Mouse (Mus musculus) thymus, postnatal 0 days (tissue): ENCODE results near the gene Mkrn2. TPM values are rescaled to one million over a fixed set of nuclear protein-coding genes. Genes with fewer than 3 reads are reported as not detected.
A peak's percentile ranks its signal among the peaks of the same experiment; 100 is the strongest.
"Not testable (repeated sequence)": the region's sequence is repeated elsewhere in the genome, so short reads cannot be mapped to it uniquely, and the experiment has no call there.

Experiments
- DNase-seq: peaks from one replicate; pipeline ENCODE4 v3.0.0-alpha.2; 2015; ENCODE audit warnings: low spot score
- polyA plus RNA-seq: library from polyadenylated mRNA; unstranded; fragments of >200 nt; fragmentation: Nextera tagmentation; extraction: Ambion mirVana; gene quantifications from 2 replicates; pipeline ENCODE4 v1.2.1, GENCODE M21; 2015

Gene Mkrn2
- polyA plus RNA-seq, 1 experiment from 2014 or later: 38.9 TPM

DNA sequence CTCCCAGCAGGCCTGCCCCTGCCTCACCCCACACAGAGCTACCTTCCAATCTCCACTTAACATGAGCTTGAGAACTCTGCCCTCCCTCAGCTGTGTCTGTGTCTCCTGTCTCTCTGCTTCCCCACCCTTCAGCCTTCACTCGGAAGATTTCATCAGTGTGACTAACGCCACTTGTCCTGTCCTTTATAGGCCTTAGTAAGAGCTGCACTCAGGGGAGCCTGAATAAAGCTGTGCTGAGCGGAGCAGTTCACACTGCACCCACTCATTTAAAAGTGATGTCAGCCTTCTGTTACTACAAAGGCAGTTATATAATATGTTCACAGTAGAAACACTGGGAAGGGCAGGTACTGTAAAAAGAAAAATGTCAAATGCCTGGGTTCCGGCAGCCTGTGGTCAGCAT, 5.7 kb downstream of the Mkrn2 start:
- DNase-seq: no peak

DNA sequence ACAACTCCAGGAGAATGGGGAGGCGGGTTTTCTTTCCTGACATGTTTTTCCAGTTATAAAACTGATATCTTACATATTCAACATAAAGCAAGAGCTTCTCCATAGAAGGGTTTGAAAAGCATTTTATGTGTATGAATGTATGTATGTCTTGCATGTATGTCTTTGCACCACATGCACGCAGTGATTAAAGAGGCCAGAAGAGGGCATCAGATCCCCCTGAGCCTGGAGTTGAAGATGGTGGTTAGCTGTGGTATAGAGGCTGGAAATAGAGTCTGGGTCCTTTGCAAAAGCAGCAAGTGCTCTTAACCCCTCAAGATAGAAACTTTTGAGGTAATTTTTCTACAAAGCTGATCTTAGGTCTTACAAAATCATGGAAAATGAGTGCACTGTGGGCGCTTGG, 7.4 kb downstream of the Mkrn2 start:
- peak; percentile 52 for DNase-seq

DNA sequence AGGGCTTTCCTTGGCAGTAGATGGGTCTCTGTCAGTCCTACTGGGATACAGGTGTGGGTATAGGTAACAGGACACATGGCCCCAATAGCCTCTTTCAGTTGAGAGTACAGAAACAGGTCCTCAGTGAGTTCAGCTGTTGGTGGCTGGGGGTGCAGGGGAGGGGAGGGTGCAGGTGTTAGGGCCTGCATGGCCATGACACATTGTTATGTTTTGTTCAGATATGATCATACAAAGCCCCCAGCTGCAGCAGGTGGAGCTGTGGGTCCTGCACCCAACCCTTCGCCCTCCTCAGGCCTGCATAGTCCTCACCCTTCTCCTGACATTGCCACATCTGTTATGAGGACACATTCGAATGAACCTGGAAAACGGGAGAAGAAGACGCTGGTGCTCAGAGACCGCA, 8.6 kb downstream of the Mkrn2 start:
- DNase-seq: peak; percentile 38

DNA sequence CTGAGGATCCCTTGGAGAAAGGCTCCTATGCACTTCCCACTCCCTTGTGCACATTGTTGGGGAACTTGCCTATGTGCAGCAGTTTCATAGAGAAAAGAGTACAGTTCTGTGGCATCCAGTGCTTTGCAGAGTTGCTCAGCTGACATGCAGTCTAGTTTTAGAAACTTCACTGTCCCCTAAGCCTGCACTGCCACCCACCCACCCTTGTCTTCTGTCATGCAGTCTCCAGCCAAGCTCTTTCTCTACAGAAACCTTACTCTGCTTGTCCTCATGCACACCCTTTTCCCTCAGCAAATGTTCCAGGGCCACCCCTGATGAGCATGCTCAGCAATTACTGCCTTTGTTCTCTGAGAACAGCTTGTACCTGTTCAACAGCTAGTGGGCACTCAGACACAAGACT, 12.1 kb downstream of the Mkrn2 start:
- DNase-seq: no peak

DNA sequence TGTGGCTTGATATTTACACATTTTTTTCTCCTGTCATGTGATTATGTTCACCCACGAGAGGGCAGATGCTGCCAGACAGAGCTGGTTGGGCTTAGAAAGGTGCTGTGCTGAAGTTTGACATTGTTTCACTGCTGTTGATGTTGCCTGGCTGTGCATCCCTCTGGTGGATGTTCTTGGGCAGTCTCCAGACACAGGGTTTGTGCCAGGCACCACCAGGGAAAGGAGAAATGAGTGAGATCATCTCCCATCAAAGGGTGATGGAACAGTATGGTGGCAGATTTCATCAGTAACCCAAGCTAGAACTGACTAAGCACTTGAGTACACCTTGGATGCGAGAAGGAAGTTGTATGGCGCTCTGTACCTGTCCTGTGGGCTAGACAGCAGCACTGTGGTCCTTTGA, 14.3 kb downstream of the Mkrn2 start:
- no peak for DNase-seq

DNA sequence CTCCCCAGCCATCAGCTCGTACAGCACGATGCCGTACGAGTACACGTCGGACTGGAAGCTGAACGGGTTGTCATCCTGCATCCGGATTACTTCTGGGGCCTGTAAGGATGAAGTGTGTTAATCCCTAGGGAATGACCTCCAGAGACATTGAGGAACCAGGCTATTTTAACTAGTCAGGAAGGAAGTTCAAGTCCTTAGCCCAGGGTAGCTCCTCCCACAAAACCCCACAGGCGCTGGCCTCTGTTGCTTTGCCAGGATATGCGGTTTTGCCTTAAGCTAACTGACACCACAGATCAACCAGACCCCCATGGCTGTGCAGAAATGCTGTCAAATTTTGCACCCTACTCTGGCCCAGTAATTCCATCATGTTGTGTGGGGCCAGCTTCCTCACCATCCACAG, 18.1 kb downstream of the Mkrn2 start:
- DNase-seq: peak; percentile 77

DNA sequence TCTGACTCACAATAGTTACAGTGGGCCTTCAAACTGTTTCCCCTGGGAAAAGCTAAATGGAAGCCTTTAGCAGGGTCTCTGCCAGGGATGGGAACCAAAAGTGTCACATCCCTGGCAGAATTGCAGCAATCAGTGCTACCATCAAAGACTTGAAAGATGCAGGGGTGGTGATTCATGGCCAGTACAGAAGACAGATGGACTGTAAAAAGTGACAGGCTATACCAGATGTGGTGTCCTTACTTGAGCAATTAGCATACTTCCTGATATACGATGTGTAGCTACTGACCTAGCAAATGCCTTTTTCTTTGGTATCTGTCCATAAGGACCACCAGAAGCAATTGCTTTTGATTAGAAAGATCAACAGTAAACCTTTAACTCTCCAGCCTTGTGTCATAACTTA, 19.2 kb downstream of the Mkrn2 start:
- DNase-seq: no peak

DNA sequence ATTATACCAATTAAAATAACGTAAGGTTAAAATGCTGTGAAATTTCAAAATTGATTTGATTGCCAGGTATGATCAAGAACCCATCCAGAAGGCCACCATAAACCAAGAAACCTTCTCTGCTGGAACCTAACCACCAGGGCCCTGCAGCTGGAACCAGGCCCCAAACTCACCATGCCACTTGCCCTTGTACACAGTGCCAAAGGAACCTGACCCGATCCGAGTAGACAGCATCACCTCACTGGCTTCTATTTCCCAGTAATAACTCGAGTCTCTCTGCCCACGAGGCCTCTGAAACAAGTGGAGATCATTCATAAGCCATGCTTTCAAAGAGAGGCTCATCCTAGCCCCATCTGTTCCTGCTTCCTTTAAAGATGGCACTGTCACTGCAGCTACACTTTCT, 24.4 kb downstream of the Mkrn2 start:
- DNase-seq: no peak

DNA sequence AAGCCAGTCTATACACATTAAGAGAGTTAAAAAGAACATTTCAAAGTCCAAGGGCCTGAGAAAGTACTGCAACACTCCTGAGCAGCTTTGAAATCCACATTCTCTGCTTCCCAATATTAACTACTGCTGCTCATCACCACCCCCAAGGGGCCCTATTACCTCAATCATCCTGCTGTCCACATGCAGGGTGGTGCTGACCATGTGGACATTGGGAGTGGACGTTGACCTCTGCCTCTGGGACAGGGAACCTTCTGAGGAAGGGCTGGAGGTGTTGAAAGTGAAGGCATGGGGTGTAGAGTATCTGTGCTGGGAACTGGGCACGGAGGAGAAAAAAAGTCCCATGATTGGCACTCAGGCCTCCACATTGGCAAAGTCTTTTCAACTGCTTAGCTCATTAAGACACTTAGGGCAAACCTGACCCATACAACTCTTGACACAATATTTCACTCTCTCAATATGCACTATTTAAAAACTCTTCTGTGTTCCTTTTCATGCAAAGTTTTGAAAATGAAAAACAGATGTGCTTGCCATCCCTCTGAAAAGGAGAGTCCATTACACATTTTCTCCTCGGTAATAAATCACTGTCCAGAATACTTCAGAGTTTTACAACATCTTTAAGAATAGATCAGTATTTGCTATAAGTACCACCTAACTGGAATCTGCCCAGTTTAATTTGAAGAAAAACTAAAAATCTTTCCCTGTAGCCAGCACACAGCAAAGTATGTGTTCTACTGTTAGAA, 29.5 kb downstream of the Mkrn2 start:
- DNase-seq: no peak

DNA sequence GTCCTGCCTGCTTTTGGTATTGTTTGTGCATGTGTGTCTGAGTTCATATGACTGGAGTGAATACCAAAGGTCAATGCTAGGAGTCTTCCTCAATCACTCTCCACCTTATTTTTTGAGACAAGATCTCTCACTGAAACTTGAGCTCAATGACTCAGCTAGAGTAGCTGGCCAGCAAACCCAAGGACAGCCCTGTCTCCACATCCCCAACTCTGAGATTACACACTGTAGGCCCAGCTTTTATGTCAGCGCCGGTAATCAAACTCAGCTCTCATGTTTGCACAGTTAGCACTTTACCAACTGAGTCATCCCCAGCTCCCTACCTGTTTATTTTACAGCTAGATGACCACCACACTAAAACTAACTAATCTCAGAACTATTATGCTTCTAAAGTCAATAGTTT, 32.3 kb downstream of the Mkrn2 start:
- no peak for DNase-seq

DNA sequence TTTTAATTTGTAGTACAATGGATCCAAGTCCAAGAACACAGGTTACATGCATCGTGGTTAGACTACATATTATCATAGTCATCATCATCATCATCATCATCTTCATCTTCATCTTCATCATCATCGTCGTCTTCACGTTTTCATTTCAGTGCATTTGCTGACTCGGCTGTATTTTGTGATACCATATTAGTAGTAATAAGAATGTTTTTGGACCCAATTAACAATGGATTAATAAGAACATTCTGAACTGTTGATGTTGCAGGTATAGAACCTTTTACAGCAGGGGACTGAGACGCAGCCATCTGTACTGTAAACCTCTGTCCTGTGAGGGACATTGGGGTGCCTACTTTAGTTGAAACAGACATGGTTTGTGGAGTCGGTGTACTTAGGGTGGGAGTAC, 36.5 kb downstream of the Mkrn2 start:
- not testable (repeated sequence) for DNase-seq

DNA sequence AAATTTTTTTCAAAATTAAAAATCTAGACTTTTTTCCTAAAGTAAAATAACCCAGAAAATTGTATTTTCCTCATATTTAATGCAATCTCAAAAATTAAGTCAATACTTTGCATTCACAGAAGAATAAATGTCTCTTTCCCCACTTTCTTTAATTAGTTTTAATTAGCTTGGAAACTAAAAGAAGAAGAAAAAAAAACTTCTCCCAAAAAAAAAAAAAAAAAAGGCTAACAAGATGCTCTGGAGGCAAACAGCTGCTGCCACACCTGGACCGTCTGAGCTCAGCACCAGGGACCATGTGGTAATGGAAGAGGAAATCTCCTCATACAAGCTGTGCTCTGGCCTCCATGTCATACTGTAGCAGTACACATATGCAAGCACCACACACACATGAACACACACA, 41.6 kb downstream of the Mkrn2 start:
- no peak for DNase-seq

DNA sequence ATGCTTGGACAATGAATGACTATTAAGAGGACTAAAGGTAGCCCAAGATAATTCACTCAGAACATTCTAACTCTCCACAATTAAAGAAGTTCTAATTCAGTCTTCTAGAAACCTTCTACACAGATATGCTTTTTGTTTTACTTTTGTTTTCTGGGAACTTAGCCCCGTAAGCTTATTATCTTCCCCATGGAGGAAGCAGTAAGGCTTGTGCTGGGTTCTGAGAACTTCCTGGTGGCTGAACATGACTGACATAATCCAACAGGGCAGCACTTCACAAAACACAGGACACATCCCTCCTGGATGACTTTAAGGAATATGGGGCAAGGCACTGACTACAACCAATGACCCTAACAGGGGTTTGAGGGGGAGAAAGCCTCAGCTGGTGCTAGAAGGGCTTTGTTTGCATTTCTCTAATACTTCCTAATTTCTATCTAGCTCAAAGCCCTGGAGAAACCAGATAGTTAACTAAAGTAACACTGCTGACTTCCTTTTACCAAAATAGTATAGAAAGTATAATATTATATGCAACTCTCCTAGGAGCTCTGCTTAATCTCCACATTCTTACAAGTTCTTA, 48.2 kb downstream of the Mkrn2 start:
- no peak for DNase-seq

DNA sequence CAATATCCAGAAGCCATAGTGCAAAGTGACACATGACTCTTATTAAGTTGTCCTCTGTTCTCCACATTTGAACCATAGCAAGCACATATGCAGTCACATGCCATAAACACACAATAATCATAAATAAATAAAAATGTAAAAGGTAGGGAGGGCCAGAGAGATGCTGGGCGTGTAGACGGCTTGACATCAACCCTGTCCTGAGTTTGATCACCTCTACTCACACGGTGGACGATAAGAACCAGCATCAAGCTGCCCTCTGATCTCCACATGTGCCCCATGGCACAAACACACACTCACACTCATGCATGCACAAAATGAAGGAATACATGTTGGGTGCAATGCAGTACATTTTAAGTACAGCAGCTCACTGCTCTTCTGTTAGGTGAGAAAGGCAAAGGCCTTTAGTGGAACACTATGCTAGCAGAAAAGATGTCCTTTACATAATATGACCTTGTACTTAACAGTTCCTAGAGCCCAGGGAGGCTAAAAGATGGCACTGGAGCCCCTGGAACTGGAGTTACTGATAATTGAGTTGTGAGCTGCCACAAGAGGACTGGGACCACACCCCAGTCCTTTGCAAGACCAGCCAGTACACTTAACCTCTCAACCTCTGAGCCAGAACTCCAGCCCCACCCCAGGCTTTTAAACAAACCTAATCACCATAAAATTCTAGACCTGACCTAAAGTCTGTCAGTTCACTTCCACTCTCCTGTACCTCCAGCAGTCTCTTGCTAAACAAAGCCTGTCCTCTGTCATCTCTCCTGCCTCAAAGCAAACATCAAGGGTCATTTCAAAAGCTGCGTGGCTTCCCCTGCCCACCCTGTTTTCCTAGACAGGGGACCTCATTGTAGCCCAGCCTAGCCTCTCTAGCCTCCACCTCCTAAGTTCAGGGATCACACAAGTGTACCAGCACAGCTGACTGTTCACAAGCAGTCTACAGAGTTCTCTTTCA, 49.0 kb downstream of the Mkrn2 start:
- DNase-seq: no peak

DNA sequence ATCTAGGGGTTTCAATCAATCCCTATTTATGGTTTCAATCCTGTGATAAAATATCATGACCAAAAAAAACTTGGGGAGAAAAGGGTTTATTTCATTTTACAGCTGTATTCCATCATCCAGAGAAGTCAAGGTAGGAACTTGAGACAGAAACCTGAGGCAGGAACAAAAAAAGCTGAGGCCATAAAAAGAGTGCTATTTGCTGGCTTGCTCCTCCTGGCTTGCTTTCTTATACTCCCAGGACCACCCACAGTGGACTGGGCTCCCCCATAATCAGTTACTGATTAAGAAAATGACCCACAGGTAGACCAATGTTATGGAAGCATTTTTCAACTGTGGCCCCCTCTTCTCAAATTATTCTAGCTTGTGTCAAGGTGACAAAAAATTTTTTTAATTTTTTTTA, 50.0 kb downstream of the Mkrn2 start:
- no peak for DNase-seq

DNA sequence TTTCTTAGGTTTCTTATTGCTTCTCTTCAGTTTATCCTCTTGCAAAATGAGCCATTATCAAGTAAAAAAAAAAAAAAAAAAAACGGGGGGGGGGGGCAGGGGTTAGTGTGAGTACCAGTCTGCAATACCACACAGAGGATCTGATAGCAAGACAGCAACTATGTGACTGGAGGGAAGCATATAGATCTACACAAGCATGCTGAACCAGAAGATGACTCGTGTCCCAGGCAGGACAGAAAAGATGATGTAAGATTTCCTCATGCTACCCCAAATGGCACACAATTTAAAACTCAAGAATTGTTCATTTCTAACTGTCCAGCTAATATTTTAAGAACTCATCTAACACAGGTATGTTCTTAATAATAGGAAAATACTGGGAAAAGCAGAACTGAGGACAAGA, 52.2 kb downstream of the Mkrn2 start:
- DNase-seq: no peak

DNA sequence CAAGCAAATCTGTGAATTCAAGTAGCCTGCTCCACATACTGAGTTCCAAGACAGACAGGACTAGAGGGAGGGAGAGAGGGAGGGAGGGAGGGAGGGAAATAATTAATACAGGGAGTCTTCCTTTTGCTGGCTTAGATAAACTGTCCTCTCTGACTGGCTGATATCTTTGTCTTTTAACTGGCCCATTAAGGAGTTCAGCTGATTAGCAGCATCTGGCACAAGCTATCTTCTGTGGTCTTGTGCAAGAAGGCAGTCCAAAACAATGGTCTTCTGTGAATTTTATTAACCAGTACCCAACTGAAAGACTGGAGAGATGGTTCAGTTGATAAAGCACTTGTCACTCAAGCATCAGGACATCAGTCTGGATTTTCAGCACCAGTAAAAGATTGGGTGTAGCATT, 57.1 kb downstream of the Mkrn2 start:
- no peak for DNase-seq

DNA sequence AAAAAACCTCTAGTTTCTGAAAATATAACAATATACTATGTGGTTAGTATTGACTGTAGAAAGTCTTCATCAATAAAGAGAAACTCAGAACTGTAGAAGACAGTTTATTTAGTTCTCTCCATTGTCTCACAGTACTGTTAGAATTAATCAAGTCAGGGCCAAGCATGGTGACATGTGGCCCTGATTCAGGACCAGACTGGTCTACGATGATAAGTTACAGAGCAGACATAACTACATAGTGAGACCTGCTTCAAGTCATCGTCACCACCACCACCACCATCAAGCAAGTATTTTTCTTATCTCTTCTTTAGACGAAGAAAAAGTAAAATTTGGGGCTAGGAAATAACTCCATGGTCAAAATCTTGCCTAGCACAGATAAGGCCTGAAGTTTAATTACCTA, 62.6 kb downstream of the Mkrn2 start:
- no peak for DNase-seq

DNA sequence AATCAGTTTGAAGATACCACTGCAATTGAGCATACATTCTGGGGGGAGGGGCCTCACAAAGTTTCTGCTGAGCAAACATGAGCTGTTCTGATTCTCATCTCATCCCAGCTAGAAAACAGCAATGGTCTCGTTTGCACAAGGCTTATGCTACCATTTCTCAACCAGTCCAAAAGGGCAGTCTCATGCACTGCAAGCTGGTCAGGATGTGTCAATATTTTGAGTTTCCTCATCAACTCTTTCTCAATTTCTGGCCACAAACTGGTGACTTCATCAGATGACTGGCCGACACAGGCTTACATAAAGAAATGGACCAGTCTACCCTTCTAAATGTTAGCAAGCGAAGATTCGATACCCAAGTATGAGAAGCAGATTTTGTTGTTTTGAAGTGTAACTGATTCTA, 64.9 kb downstream of the Mkrn2 start:
- no peak for DNase-seq
